Mouse (Mus musculus): ENCODE measurements at regions not wholly inside any gene's neighbourhood (a gene's known extent, or its start where the extent isn't known, plus 50 kb on each side); places are given as distances from the start of the nearest gene placed in this dataset.

DNA sequence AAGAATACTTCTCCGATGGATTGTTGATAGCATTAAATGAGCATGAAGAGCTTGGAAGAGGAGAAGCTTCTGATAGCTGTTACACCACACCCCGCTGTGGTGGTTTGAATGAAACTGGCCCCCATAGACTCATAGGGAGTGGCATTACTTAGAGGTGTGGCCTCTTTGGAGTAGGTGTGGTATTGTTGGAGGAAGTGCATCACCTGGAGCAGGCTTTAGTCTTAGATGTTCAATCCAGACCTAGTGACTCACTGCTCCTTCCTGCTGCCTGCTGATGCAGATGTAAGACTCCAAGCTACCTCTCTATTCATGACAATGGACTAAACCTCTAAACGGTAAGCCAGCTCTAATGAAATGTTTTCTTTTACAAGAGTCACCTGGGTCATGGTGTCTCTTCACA lies 237.1 kb upstream of the Mpped2 start:
- no peak for TF ChIP-seq POLR2A (IDR thresholded peaks at IDR 0.05; ENCODE audit: low read depth, low read length)
- TF ChIP-seq CTCF (IDR thresholded peaks at IDR 0.05; ENCODE audit: extremely low read depth, insufficient read length, insufficient replicate concordance, low read depth, low read length), result no peak
